Mouse (Mus musculus) testis, adult 2 months (tissue): ENCODE data around the gene Ccdc171. TPM values are rescaled to one million over a fixed set of nuclear protein-coding genes. Genes with fewer than 3 reads are reported as not detected.
"Not testable (repeated sequence)": the region's sequence is repeated elsewhere in the genome, so short reads cannot be mapped to it uniquely, and the experiment has no call there.

Experiments used
- H3K27ac ChIP-seq: fragments of 200-500 bp; 2 replicates; pipeline ENCODE4 v1.5.1; 2012; ENCODE audit warnings: low read depth, low read length; ENCODE audit not compliant: control insufficient read depth, insufficient read depth
- H3K27me3 ChIP-seq: fragments of 200-500 bp; 2 replicates; pipeline ENCODE4 v1.6.1; 2012; ENCODE audit warnings: mild to moderate bottlenecking, low read length, moderate library complexity; ENCODE audit not compliant: control insufficient read depth, insufficient read depth
- H3K36me3 ChIP-seq: fragments of 200-500 bp; 2 replicates; pipeline ENCODE4 v1.6.1; 2012; ENCODE audit warnings: mild to moderate bottlenecking, low read length; ENCODE audit not compliant: control insufficient read depth, insufficient read depth
- H3K4me1 ChIP-seq: fragments of 200-500 bp; 2 replicates; pipeline ENCODE4 v1.6.1; 2012; ENCODE audit warnings: low read length; ENCODE audit not compliant: control insufficient read depth, insufficient read depth
- H3K4me3 ChIP-seq: fragments of 200-500 bp; 2 replicates; pipeline ENCODE4 v1.5.1; 2012; ENCODE audit warnings: low read depth, mild to moderate bottlenecking, low read length, moderate library complexity, mixed read lengths; ENCODE audit not compliant: control insufficient read depth
- CTCF ChIP-seq: fragments of 200-500 bp; IDR thresholded peaks from 2 replicates; pipeline ENCODE4 v1.5.1; 2012; ENCODE audit warnings: low read depth, mild to moderate bottlenecking, inconsistent platforms, low read length, moderate library complexity; ENCODE audit not compliant: control insufficient read depth, insufficient read depth, insufficient replicate concordance
- POLR2A ChIP-seq: fragments of 200-500 bp; IDR thresholded peaks from 2 replicates; pipeline ENCODE4 v1.6.1; 2012; ENCODE audit warnings: low read depth, mild to moderate bottlenecking, inconsistent platforms, low read length, moderate library complexity; ENCODE audit not compliant: control insufficient read depth
- polyA plus RNA-seq: library from polyadenylated mRNA; depleted of rRNA; stranded (reverse); fragments of >200 nt; gene quantifications from 2 replicates; pipeline ENCODE4 v1.2.3, GENCODE M21; 2012

The Ccdc171 gene
- polyA plus RNA-seq, 1 experiment, result 17.0 TPM

GRCm38 (mm10) chr4:83514976-83515669 lies 10.2 kb upstream of the Ccdc171 start:
- no peaks in the 10 kb centered on the region for H3K36me3 ChIP-seq

GRCm38 (mm10) chr4:83516144-83516543 lies 9.2 kb upstream of the Ccdc171 start:
- not testable (repeated sequence) for H3K27ac ChIP-seq, H3K27me3 ChIP-seq, H3K36me3 ChIP-seq, H3K4me1 ChIP-seq, H3K4me3 ChIP-seq

More at GRCm38 (mm10) chr4:83514976-83515669, 10.2 kb upstream of the Ccdc171 start:
- Histone ChIP-seq H3K4me1 (peaks cover 7% of the 10 kb centered on the region), H3K27me3 (no peaks in the 10 kb centered on the region), H3K4me3 (no peak overlapping the region), H3K27ac (no peak overlapping the region)
- no peak for TF ChIP-seq CTCF
- no peak for TF ChIP-seq POLR2A

- no peaks in the 10 kb centered on the region for H3K36me3 ChIP-seq
- no peak for TF ChIP-seq POLR2A
- TF ChIP-seq CTCF, result no peak
Observed at GRCm38 (mm10) chr4:83519148-83519547, 6.2 kb upstream of the Ccdc171 start.

GRCm38 (mm10) chr4:83519807-83520206 lies 5.5 kb upstream of the Ccdc171 start:
- Histone ChIP-seq H3K4me3 (no peak overlapping the region), H3K27me3 (no peaks in the 10 kb centered on the region), H3K36me3 (no peaks in the 10 kb centered on the region), H3K4me1 (peaks cover 2% of the 10 kb centered on the region), H3K27ac (no peak overlapping the region)
- TF ChIP-seq CTCF, result no peak
- TF ChIP-seq POLR2A, result no peak

More at GRCm38 (mm10) chr4:83519148-83519547, 6.2 kb upstream of the Ccdc171 start:
- no peaks in the 10 kb centered on the region for H3K27me3 ChIP-seq
- no peak overlapping the region for H3K27ac ChIP-seq
- no peak overlapping the region for H3K4me3 ChIP-seq
- H3K4me1 ChIP-seq, result no peaks in the 10 kb centered on the region

GRCm38 (mm10) chr4:83520308-83520707 lies 5.0 kb upstream of the Ccdc171 start:
- no peaks in the 10 kb centered on the region for H3K27me3 ChIP-seq
- TF ChIP-seq POLR2A (no peak), CTCF (no peak)
- no peaks in the 10 kb centered on the region for H3K36me3 ChIP-seq
- no peak overlapping the region for H3K4me3 ChIP-seq
- H3K4me1 ChIP-seq, result peaks cover 4% of the 10 kb centered on the region
- H3K27ac ChIP-seq, result no peak overlapping the region

GRCm38 (mm10) chr4:83522066-83522465 lies 3.3 kb upstream of the Ccdc171 start:
- no peaks in the 10 kb centered on the region for H3K36me3 ChIP-seq
- no peak for TF ChIP-seq CTCF
- no peak for TF ChIP-seq POLR2A
- H3K4me3 ChIP-seq, result no peak overlapping the region
- H3K4me1 ChIP-seq, result peaks cover 6% of the 10 kb centered on the region
- H3K27ac ChIP-seq, result no peak overlapping the region
- no peaks in the 10 kb centered on the region for H3K27me3 ChIP-seq

- H3K27me3 ChIP-seq, result no peaks in the 10 kb centered on the region
- H3K4me1 ChIP-seq, result peaks cover 6% of the 10 kb centered on the region
- H3K36me3 ChIP-seq, result no peaks in the 10 kb centered on the region
- peak overlapping the region; percentile 89 for H3K27ac ChIP-seq
- peak overlapping the region; percentile 100 for H3K4me3 ChIP-seq
- no peak for TF ChIP-seq CTCF
Observed at GRCm38 (mm10) chr4:83524456-83524842, 896 bp upstream of the Ccdc171 start.

GRCm38 (mm10) chr4:83525690-83526055 lies 328 bp downstream of the Ccdc171 start:
- no peaks in the 10 kb centered on the region for H3K36me3 ChIP-seq
- H3K27me3 ChIP-seq, result no peaks in the 10 kb centered on the region
- H3K4me1 ChIP-seq, result peaks cover 6% of the 10 kb centered on the region
- peak overlapping the region; percentile 100 for H3K4me3 ChIP-seq
- H3K27ac ChIP-seq, result peak overlapping the region; percentile 99
- no peak for TF ChIP-seq CTCF
- TF ChIP-seq POLR2A, result no peak
